Mouse (Mus musculus) thymus, postnatal 25 days (tissue): Measurements from ENCODE around the gene Adk.

Source experiments
- DNase-seq: peaks from one replicate; pipeline ENCODE4 v3.0.0; 2022

The Adk gene

DNA sequence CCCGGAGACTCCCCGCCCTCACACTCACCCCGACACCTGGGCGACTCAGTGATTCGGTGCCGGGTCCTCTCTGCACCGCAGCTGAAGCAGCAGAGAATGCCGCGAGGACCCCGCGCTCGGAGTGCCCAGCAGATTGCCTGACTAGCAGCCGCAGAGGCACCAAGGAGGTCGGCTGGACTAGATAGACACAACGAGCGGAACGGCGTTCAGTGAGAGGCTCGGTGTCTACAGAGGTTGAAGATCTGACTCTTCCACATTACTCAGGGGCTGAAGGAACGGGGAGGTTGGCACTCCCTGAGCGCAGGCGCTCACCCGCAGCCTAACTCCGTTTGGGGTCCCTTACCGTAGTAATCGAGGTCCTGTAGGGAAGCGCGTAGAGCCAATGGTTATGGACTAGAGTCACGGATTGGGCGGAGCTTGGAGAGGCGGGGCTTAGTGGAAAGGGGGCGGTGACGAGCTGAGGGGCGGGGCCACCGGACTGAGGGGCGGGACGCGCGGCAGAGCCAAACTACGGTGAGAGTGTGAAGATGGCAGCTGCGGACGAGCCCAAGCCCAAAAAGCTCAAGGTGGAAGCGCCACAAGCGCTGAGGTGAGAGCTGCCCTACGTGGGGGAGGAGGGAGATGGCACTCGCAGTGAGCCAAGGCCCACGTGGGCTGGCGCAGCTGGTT lies at the start of gene Adk, which contains the start of gene Ap3m1:
Adk (plus strand) TSS at position 463 of the 669 bp plus-strand sequence.
Ap3m1 (minus strand) TSS at position 397 of the 669 bp plus-strand sequence.
- DNase-seq, result peak; percentile 93

DNA sequence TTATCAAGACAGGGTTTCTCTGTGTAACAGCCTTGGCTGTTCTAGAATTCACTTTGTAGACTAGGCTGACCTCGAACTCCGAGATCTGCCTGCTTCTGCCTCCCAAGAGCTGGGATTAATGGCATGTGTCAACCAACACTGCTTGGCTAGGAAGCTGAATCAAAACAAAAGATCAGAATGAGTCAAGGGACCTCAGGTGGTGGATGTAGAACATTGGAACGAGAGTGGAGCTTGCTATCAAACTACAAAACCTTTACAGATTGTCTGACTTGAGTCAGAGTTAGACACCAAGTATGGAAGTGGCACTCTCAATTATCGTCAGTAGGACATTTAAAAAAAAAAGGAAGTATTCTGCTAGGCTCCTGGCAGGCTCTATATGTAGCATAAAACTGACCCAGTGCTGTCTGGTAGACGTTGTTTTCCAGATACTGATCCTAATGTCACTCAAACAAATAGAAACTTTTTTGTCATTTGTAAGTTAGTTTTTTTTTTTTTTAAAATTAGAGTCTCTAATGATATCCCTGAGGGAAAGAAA lies 38.5 kb upstream of the Adk start:
- no peak for DNase-seq

DNA sequence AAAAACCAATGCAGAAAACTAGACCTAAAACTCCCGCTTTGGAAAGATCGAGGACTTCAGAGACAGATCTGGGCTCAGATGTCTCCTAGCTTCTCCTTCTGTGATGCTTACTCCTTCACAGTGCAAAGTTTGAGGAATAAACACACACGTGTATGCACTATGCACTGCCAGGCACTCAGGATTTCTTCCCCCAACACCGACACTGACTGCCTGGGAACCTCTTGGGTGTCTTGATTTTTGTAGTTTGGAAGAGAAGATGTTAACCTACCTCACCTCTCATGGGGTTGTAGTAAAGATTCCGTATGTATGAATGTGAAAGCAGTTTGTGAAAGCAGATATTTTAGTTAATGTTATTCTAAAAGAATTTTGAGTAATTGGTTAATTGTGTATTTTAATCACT lies 34.5 kb upstream of the Adk start:
- no peak for DNase-seq

DNA sequence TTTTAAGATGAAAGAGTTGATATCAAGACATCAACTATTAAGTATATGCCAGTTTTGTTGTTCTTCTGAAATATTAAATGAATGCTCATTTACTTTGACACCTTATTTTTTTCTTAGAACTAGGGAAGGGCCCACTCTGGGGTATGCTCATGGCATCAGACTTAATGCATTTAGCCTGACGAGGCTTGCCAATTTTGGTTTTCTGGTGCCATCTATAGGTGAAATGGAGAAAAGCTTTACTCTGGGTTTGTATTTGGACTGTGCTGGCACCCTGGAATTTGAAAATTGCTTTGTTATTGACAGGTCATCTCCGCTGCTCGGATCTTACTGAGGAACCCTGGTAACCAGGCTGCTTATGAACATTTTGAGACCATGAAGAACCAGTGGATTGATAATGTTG lies 33.4 kb upstream of the Adk start:
- peak; percentile 12 for DNase-seq

DNA sequence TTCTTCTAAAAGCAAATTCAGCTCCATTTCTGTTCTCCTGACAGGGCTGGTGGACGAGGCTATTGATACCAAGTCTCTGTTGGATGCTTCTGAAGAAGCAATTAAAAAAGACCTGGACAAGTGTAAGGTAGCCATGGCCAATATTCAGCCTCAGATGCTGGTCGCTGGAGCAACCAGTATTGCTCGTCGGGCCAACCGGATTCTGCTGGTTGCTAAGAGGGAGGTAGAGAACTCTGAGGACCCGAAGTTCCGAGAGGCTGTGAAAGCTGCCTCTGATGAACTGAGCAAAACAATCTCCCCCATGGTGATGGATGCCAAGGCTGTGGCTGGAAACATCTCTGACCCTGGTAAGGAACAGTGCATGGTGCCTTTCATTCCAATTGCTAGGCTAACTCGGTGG lies 31.9 kb upstream of the Adk start:
- DNase-seq, result no peak

DNA sequence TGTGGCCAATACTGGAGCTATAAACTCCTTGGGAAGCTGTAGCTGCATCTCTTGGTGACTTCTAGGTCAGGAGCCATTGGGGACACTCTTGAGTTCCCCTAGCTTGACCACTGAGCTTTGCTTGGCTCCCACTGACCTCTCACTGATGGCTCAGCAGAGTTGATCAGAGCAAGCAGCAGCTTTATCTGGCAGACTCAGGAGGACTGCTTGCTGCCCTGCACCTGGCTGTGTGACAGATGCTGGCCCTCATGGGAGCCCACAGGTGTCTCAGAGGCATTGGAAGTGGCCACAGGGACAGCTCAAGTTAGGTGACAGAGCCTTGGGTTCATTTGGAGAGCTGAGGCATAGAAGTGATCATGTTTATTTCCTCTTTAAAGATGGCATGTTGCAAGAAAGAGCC lies 24.8 kb upstream of the Adk start:
- no peak for DNase-seq

DNA sequence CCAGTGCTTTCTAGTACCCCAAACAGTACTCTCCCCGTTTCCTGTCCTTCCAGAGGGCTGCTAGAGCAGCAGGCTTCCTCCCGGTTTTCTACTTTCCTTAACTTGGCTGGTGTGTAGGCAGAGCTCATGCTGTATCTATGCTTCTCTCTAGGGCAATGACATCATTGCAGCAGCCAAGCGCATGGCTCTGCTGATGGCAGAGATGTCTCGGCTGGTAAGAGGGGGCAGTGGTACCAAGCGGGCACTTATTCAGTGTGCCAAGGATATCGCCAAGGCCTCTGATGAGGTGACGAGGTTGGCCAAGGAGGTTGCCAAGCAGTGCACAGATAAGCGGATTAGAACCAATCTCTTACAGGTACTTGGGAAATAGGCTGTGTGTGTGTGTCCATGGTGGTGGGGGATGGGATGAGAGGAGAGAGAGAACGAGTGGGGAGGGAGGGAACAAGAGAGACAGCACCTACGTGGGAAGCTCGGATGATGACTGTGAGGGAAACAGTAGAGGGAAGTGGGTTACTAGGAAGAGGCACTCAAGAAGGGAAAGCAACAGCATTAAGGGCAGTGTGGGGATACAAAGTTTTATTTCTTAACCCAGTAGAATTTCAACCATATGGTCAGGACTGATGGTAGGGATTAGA lies 23.2 kb upstream of the Adk start:
- no peak for DNase-seq

DNA sequence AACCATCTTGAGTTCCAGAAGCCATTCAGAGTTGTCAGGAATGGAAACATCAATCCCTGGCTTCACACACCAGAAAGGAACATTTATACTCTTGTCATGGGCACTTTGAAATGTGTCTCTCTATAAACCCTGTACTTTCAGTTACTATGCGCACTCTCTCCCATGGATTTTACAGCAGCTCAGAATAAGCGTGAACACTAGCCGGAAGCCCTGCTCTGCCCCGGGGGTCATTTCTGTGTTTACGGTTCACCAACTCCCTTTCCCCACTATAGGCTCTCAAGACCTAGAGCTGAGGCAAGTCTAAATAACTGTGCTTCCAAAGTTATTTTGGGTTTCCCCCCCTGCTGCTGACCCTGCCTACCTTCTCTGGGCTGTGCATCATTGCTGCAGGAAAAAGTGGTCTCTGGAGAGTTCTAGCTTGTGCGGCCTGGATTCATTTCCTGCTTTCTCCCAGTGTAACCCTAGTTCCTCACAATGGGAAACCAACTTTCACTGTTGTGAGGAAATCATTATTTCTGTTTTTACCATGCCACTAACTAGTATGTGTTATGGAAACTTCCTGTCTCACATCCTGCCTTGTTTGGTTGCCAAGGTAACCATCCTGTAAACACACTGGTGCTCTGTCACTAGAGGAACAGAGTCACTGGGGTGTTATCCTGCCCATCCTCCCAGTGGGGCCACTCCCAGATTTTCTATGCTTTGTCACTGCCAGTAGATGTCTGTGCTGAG lies 20.4 kb upstream of the Adk start:
- peak; percentile 13 for DNase-seq

DNA sequence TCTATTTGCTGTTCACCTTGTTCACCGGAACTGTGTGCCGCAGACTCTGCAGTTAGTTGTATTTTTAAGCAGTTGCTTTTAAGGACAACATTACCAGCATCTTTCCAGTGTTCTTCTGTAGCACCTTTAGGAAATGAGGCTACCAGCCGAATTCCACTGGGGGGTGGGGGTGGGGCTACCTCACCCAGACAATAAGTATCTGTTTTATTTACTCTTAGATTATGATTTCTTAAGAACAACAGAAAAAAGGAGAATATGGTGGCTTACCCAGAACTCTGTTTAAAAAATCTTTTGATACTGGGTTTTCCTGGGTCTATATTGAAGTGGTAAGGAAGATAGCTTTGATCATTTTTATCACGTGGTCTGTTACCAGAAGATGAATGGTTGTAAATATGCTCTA lies 18.1 kb upstream of the Adk start:
- no peak for DNase-seq

DNA sequence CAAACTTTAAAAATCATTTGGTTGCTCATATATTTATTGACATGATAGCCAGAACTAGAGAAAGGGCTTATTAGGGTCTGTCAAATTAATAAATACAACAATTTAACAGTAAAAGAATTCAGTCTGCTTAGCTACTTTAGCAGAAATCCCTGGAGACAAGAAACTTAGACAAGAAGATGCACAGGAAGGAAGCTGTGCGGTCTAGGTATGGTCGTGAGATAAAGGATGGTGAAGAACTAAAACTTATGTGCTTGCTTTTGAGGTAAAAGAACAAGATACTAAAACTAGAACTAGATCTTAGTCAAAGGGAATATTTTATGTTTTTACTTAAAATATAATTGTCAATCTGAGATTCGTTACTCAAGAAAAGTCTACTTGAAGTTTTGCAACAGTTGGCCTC lies 17.6 kb upstream of the Adk start:
- DNase-seq, result no peak

DNA sequence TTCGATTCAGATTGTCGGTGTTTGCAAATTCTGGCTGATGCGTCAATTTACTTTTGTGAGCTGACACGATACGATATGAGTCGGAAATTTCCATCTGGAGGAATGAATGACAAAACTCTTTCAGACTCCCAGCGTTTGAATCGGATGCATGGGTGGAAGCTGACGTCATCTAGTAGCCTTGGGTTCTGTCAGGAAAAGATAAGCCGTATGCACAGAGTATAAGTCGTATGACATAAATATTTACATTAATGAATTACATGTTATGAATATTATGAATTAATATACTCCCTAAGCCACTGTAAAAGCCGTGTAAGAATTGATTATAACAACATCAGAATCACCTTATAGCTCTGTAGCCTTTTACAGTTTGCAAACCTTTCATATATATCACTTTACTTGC lies 13.3 kb upstream of the Adk start:
- no peak for DNase-seq

DNA sequence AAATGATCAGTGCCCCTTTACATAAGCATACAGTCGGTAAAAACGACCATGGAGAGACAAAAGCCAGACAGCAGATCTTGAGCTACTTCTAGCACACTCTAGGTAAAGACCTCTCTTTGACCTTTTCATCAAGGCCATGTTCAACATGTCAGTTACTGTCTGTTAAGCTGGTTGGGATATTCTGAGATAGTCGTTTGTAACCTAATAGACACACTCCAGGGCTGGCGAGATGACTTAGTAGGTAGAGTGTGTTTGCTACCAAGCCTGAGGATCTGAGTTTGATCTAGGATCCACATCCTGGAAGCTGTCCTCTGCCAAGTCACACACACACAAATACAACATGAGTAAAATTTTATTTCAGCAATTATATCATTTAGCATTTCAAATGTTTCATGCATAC lies 12.8 kb upstream of the Adk start:
- DNase-seq, result no peak

DNA sequence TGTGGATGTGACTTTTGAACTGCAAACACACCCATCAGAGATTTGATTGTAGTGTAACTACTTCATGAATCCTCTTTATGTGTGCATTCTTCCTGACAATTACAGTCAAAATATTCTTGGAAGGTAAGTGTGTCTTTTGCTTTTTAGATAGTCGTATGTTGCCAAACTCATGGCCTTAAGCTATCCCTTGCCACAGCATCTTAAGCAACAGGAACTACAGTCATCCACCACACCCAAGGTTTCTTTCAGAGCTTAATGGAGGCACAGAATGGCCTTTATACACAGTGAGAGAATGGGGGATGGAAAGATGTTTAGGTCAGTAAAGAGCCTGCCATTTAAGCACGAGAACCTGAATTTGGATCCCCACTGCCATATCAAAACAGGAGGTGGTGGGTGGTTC lies 4.5 kb upstream of the Adk start:
- DNase-seq, result no peak

DNA sequence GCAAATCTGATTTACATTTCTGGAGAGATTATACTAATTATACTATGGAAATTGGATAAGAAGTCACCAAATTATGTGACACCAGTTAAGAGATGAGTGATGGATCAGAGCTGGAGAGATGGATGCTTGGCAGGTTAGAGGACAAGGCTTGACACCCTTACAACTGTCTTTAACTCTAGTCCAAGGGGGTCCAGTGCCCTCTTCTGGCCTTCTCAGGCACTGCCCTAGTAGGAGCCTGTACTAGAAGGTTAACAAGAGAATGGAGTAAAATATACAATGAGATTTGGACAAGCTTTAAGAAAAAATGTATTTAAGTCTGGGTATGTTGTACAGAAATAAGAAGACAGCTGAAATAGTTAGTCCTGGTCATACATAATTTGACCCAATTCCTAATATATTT lies 3.5 kb upstream of the Adk start:
- peak; percentile 65 for DNase-seq

DNA sequence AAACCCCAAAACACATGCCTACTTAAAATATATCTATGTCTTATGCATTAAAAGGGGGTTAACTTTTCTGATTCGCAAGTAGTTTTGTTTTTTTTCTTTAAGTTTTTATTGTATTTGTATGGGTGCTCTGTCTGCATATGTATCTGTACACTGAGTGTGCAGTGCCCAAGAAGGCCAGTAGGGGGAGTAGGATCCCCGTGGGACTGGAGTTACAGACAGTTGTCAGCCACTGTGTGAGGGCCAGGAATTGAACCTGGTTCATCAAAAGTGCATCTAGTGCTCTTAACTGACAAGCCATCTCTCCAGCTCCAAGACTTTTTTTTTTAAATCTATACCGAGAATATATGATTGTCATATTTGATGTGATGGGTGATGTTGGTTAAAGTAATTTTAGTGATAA lies 1.6 kb upstream of the Adk start:
- DNase-seq, result peak; percentile 35

DNA sequence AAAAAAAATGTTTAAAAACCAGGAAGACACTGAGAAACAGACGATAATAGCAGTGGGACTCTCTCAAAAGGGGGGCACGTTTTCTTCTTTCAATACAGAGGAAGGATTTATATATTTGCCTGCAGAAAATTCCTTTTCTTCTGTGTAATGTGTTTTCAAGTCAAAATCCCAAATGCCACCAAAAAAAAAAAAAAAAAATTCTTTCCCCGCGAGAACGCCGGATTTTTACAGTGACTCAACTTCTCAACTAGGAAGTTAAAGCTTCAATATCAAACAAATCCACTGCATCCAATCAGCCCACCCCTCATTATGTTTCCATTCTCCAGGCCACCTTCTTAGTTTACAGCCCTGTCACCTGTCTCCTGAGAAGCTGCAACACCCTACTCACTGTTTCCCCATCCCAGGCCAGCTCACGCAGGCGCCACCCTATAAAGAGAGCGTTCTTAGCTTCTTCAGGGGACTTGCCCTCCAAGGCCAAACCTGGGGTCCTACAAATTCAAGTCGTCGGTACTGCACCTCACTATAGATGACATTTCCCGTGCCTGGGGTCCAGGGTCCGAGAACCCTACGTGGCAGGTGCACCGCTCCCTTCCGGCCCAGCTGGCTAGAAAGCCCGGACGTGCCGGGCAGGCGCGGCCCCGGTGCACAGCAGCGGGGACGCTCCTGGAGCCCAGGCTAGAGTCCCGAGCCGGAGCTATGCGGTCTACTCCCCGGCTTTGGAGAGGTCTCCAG lies 828 bp upstream of the Adk start:
- DNase-seq, result no peak

DNA sequence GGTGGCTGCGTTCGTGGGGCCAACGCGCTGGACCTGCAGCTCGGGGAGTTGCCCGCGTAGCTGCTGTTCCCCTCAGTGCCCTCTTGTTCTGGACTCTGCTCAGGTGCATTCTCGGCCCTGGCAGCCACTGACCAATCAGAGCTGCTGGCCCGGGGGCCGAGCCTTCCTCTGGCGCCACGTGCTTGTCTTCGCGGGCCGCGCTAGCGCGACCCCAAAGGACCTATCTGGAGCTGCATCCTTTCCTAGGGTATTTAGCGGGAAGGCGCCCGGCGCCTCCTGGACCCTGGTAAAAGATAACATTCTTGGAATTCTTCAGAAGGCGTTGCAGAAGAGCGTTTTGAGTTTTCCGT lies 382 bp downstream of the Adk start:
- DNase-seq, result no peak

DNA sequence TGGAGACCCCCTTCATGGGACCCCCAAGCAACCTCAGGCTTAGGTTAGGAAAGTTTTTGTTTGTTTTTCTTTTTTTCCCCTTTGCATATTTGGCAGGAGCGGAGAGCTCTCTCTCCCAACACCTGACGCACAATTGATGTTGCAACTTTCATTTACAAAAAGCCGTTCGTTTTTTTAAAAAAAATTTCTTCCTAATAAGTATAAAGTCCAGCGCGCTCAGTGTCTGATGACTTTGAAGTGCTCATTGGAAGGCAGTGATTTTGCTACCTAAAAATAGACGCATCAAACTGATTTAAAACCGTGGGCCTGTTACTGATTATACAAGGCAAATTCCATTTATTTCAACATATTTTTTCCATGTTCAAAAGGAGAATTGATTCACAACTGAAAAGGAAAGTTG lies 777 bp downstream of the Adk start:
- no peak for DNase-seq

DNA sequence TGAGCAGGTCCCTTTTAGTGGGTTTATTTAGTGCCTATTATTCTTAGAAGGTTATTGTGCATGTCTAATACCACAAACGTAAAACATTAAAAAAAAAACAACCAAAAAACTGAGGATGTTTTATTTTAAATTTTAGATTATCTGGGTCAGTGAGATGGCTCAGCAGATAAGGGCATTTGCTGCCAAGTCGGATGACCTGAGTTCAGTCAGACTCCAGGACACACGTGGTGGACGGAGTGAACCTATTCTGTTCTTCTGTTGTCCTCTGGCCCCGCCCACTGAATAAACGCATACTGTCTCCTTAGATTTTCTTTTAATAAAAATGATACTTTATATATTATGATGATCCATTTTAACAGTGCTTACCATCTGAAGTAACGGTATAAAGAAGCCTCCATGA lies 1.2 kb downstream of the Adk start:
- no peak for DNase-seq

DNA sequence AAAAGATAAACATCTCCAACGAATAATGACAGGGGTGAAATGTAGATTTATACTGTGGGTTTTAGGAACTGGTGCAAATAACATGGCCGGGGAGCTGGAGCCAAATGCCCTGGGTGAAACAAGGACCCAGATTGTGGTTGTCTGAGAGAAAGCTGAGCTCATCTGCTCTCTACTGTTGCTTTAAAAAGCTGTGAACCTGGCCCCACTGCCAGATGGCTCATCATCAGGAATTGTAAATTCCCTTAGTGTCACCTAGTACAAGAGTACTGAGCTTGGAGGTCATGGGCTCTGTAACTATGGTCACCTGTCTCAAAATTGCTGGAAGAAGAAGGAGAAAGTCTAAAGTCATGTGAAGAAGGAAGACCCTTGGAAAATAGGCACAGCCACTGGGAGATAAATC lies 6.6 kb downstream of the Adk start:
- DNase-seq, result no peak

DNA sequence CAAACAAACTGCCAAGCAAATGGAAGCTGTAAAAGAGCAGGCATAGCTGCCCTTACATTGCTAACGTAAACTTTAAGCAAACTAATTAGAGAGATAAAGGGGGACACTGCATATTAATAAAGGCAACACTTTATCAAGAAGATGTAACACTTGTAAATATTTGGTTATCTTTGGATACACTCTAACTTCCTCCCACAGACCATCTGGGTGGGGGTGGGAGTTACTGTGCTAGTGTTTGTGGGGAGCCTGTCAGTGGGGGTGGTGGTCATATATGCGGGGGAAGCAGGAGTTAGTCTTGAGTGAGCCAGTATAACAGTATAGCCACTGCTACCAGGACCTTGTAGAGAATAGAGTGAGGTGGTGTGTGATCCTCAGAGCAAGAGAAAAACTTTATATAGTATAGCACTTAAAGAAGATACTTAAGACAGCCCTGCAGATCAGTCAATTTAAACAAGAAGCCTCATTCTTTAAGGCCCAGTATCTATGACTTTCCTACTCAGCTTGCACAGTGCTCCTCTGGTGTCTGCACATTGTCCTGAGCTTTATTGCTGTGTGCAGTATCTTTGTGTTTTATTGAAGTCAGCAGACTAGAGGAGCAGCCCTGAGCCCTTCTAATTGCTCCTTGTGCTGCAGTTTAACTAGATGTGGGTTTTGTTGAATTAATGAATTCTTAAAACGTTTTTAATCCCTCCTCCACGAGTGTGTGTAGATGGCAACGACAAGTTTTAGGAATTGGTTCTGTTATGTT lies 10.6 kb downstream of the Adk start:
- no peak for DNase-seq

DNA sequence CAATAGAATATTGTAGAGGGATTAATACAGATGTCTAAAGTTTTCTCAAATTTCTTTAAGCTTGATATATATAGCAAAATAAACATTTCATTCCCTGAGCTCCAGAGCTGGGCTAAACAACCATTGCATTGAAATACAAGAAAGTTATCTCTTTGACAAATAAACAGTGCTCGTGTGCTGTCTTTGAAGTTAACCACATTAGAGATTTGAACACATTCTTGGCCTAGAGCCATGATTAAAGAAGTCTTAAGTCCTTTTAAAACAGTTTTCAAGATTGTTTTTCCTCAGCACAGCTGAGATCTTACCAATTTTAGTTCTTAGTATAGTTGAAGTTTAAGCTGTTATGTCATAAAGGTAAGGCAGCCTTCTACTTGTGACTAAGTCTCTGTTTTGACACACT lies 11.9 kb downstream of the Adk start:
- no peak for DNase-seq
